Mouse (Mus musculus) limb, embryonic 14.5 days (tissue): Measurements from ENCODE around the gene Commd4. TPM values are rescaled to one million over a fixed set of nuclear protein-coding genes. Genes with fewer than 3 reads are reported as not detected.

Experiments used
- ATAC-seq: fragments of 200-750 bp; cut with Nextera tagmentation; 2 replicates; pipeline ENCODE4 v1.8.0; 2017; ENCODE audit warnings: low read depth, moderate number of reproducible peaks, moderate TSS enrichment; ENCODE audit not compliant: low FRiP score
- DNase-seq: peaks from one replicate; pipeline ENCODE4 v3.0.0-alpha.2; 2015; ENCODE audit warnings: low spot score
- H3K27ac ChIP-seq: fragments of 300-500 bp; sonication (generic); replicated peaks from 2 replicates; pipeline ENCODE4 v1.5.1; 2014; ENCODE audit warnings: low read depth, mild to moderate bottlenecking, low read length, moderate library complexity, mixed read lengths
- H3K27me3 ChIP-seq: fragments of 300-500 bp; sonication (generic); 2 replicates; pipeline ENCODE4 v1.6.1; 2014; ENCODE audit warnings: low read length, mixed read lengths; ENCODE audit not compliant: control insufficient read depth, insufficient read depth
- H3K36me3 ChIP-seq: fragments of 300-500 bp; sonication (generic); 2 replicates; pipeline ENCODE4 v1.6.1; 2014; ENCODE audit warnings: mild to moderate bottlenecking, low read length, moderate library complexity, mixed read lengths; ENCODE audit not compliant: control insufficient read depth, insufficient read depth
- H3K4me1 ChIP-seq: fragments of 300-500 bp; sonication (generic); 2 replicates; pipeline ENCODE4 v1.6.1; 2014; ENCODE audit warnings: antibody characterized with exemption, low read length, mixed read lengths; ENCODE audit not compliant: control insufficient read depth, insufficient read depth
- H3K4me2 ChIP-seq: fragments of 300-500 bp; sonication (generic); replicated peaks from 2 replicates; pipeline ENCODE4 v1.6.1; 2014; ENCODE audit warnings: low read depth, mild to moderate bottlenecking, low read length, moderate library complexity; ENCODE audit not compliant: severe bottlenecking
- H3K4me3 ChIP-seq: fragments of 300-500 bp; sonication (generic); replicated peaks from 2 replicates; pipeline ENCODE4 v1.5.1; 2014; ENCODE audit warnings: low read length
- H3K9ac ChIP-seq: fragments of 300-500 bp; sonication (generic); 2 replicates; pipeline ENCODE4 v1.6.1; 2014; ENCODE audit warnings: mild to moderate bottlenecking, low read depth, low read length, moderate library complexity; ENCODE audit not compliant: severe bottlenecking
- H3K9me3 ChIP-seq: fragments of 300-500 bp; sonication (generic); 2 replicates; pipeline ENCODE4 v1.6.1; 2016; ENCODE audit warnings: low read length; ENCODE audit not compliant: control insufficient read depth
- POLR2A ChIP-seq: fragments of 200-500 bp; IDR thresholded peaks from 2 replicates; pipeline ENCODE4 v1.8.0; 2012; ENCODE audit warnings: inconsistent platforms, mild to moderate bottlenecking, moderate library complexity, borderline replicate concordance; ENCODE audit not compliant: insufficient read depth, insufficient read length; ENCODE audit errors: extremely low read depth
- WGBS: fragments of 180-500 bp; shearing (Covaris S2); extraction: QIAGEN DNeasy Blood & Tissue Kit; methylation state at CpG from one replicate; pipeline ENCODE4 v1.1.7; 2014; 5-methylcytosine and 5-hydroxymethylcytosine counted together
- polyA plus RNA-seq, 2 experiments: library from polyadenylated mRNA; depleted of rRNA in 1 of 2; stranded (reverse) in 1 of 2; unstranded in 1 of 2; fragments of >200 nt; fragmentation: Nextera tagmentation in 1 of 2; extraction: Ambion mirVana in 1 of 2; gene quantifications; 2 replicates each; pipeline versions ENCODE4 v1.2.1 to v1.2.3; 2012 to 2014

Commd4 gene
- polyA plus RNA-seq, 2 experiments = 93.2 to 125 TPM

- no peak overlapping the region for H3K27ac ChIP-seq
- H3K9me3 ChIP-seq = no peaks in the 10 kb centered on the region
- ATAC-seq = no peak
- no peak overlapping the region for H3K4me2 ChIP-seq
- DNase-seq = no peak
- no peaks in the 10 kb centered on the region for H3K4me1 ChIP-seq
- H3K36me3 ChIP-seq = no peaks in the 10 kb centered on the region
- H3K9ac ChIP-seq = no peak overlapping the region
- H3K4me3 ChIP-seq = no peak overlapping the region
- no peak for TF ChIP-seq POLR2A
- no peaks in the 10 kb centered on the region for H3K27me3 ChIP-seq
- WGBS = 79% methylated on average over 5 of the region's 5 CpGs
Measured at GRCm38 (mm10) chr9:57168411-57168810, 10.3 kb upstream of the Commd4 start.

GRCm38 (mm10) chr9:57166173-57166572 is 8.0 kb upstream of the Commd4 start:
- no peaks in the 10 kb centered on the region for H3K4me1 ChIP-seq
- no peak overlapping the region for H3K4me2 ChIP-seq
- DNase-seq = no peak
- no peak for TF ChIP-seq POLR2A
- H3K36me3 ChIP-seq = no peaks in the 10 kb centered on the region
- no peaks in the 10 kb centered on the region for H3K9me3 ChIP-seq
- WGBS = 86% methylated on average over 2 of the region's 2 CpGs
- no peak overlapping the region for H3K9ac ChIP-seq
- no peaks in the 10 kb centered on the region for H3K27me3 ChIP-seq
- no peak for ATAC-seq
- no peak overlapping the region for H3K4me3 ChIP-seq
- no peak overlapping the region for H3K27ac ChIP-seq

DNA sequence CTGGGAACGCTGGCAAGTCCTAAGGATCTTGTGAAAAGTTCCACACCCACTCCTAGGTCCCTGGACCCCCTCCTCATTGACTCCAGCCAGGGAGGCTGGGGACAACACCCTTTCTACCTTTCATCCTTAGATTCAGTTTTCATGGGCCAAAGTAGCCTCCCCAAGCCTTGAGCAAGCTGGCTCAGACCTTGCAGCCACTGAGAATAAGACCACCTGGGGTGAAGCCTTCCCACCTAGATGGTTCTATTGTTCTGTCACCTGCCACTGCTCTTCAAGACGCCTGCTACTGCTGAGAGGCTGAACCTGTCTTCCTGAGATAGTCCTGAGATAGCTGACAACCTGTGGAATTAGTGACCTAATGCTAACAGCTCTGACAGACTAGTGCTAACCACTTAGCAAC is 5.0 kb upstream of the Commd4 start:
- ATAC-seq = no peak
- Histone ChIP-seq H3K27me3 (no peaks in the 10 kb centered on the region), H3K4me3 (no peak overlapping the region), H3K4me1 (no peaks in the 10 kb centered on the region), H3K4me2 (no peak overlapping the region), H3K36me3 (no peaks in the 10 kb centered on the region), H3K9me3 (no peaks in the 10 kb centered on the region), H3K9ac (no peak overlapping the region), H3K27ac (no peak overlapping the region)
- DNase-seq = no peak
- TF ChIP-seq POLR2A = no peak
- WGBS = 39% methylated on average over 2 of the region's 2 CpGs

DNA sequence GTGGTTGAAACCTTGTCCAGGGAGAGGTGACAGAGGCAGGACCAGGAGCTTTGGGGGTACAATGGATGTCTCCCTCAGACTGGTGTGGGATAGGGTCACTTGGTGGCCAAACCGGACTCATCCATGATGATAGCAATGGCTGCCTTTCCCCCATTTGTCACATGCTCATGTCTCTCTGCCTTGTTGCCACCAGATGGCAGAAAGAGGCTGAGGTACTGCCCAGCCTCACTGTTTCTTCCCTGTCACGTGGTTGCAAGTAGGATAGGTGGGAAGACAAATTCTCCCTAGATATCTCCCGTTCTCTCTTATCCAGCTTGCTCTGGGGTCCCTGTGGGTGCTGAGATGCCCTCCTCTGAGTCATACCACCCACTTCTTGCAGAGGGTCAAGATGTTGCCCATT is 4.4 kb upstream of the Commd4 start:
- H3K4me2 ChIP-seq = no peak overlapping the region
- H3K27me3 ChIP-seq = no peaks in the 10 kb centered on the region
- H3K9me3 ChIP-seq = no peaks in the 10 kb centered on the region
- 19% methylated on average over 3 of the region's 3 CpGs for WGBS
- no peak for TF ChIP-seq POLR2A
- DNase-seq (no peak), ATAC-seq (no peak)
- no peaks in the 10 kb centered on the region for H3K36me3 ChIP-seq
- H3K4me3 ChIP-seq = no peak overlapping the region
- no peak overlapping the region for H3K27ac ChIP-seq
- no peak overlapping the region for H3K9ac ChIP-seq
- peaks cover 3% of the 10 kb centered on the region for H3K4me1 ChIP-seq

DNA sequence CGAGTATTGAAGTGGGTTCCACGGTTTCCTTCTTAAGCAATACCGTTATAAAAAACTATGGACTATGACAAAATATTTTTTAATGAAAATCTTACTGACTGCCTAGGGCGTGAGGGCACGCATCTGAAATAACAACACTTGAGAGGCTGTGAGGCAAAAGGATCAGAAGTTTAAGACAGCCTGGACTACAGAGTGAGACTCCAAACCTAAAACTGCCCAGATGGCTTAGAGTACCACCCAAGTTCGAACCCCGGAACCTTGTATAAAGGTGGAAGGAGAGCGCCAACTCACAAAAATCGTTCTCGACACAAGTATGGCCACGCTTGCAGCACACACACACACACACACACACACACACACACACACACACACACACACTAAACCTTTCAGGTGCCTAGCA is 375 bp upstream of the Commd4 start:
- WGBS = 41% methylated on average over 11 of the region's 11 CpGs

DNA sequence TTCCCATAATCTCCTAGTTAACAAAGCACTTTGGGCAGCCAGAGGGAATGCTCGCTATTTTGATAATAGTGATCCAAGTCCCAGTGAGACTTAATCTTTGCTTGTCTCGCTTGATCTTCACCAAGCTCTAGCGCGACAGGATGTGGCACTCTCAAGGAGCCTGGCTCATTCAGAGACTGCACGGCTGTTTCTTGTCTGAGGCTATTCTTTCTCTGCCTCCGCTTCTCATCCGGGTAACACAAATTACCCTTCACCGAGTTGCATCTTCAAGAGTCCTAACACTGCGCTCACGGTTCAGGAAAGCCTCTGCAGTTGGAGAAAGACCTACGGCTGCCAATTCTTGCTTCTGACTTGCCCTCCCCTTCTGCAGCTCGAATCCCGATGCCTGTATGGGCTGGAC is 632 bp downstream of the Commd4 start:
- ATAC-seq = no peak
- H3K36me3 ChIP-seq = peaks cover 8% of the 10 kb centered on the region
- peak overlapping the region; percentile 69 for H3K9ac ChIP-seq
- H3K4me1 ChIP-seq = peaks cover 7% of the 10 kb centered on the region
- H3K4me2 ChIP-seq = peak overlapping the region; percentile 96
- DNase-seq = no peak
- no peak overlapping the region for H3K27ac ChIP-seq
- 32% methylated on average over 13 of the region's 13 CpGs for WGBS
- peak overlapping the region; percentile 72 for H3K4me3 ChIP-seq
- no peak for TF ChIP-seq POLR2A
- H3K27me3 ChIP-seq = no peaks in the 10 kb centered on the region
- no peaks in the 10 kb centered on the region for H3K9me3 ChIP-seq

More for the DNA sequence above, 375 bp upstream of the Commd4 start:
- ATAC-seq = peak; percentile 21; the same call in 1 of the 2 replicates
- Histone ChIP-seq H3K4me1 (peaks cover 7% of the 10 kb centered on the region), H3K9ac (peak overlapping the region; percentile 40; the same call in 1 of the 2 replicates), H3K27ac (no peak overlapping the region), H3K36me3 (peaks cover 8% of the 10 kb centered on the region), H3K9me3 (no peaks in the 10 kb centered on the region), H3K4me3 (peak overlapping the region; percentile 72), H3K4me2 (peak overlapping the region; percentile 96), H3K27me3 (no peaks in the 10 kb centered on the region)
- no peak for TF ChIP-seq POLR2A
- no peak for DNase-seq
